Mouse (Mus musculus): ENCODE data around the gene Echdc2. TPM values are rescaled to one million over a fixed set of nuclear protein-coding genes. Genes with fewer than 3 reads are reported as not detected.

Echdc2 gene
- polyA plus RNA-seq, 1 experiment from 2014 or later: 7.6 TPM

- Histone ChIP-seq H3K9me3 (ENCODE audit: control insufficient read depth, low read length) (no peaks in the 10 kb centered on the region), H3K36me3 (ENCODE audit: control insufficient read depth, insufficient read depth, low read length) (no peaks in the 10 kb centered on the region), H3K27ac (replicated peaks; ENCODE audit: low read depth, low read length) (no peak within 1 kb of the TSS), H3K4me1 (ENCODE audit: control insufficient read depth, insufficient read depth, low read length) (no peaks in the 10 kb centered on the region), H3K4me3 (replicated peaks; ENCODE audit: low read depth, low read length) (peak within 1 kb of the TSS; percentile 33), H3K27me3 (ENCODE audit: control insufficient read depth, insufficient read depth, low read length) (peaks cover 34% of the 10 kb centered on the region), H3K4me2 (ENCODE audit: low read length) (peak within 1 kb of the TSS; percentile 54), H3K9ac (replicated peaks; ENCODE audit: low read length) (0 out of 2 replicates have a peak within 1 kb of the TSS, but pooled peaks have one; percentile 16)
- DNase-seq (peak; percentile 22), ATAC-seq (ENCODE audit: low FRiP score, low TSS enrichment) (peak; percentile 27; the same call in 1 of the 2 replicates)
- 1% methylated on average over 98 of the region's 107 CpGs for WGBS
Measured at GRCm38 (mm10) chr4:108217332-108218179, 52.3 kb downstream of the Echdc2 start, which contains the start of gene Zyg11a. Gene Zyg11a, minus strand, starts transcription at chr4:108218048.

- Histone ChIP-seq H3K36me3 (ENCODE audit: control insufficient read depth, insufficient read depth, low read length) (no peaks in the 10 kb centered on the region), H3K9me3 (ENCODE audit: control insufficient read depth, low read length) (no peaks in the 10 kb centered on the region), H3K27ac (replicated peaks; ENCODE audit: low read depth, low read length) (no peak overlapping the region), H3K9ac (replicated peaks; ENCODE audit: low read length) (no peak overlapping the region), H3K4me3 (replicated peaks; ENCODE audit: low read depth, low read length) (no peak overlapping the region), H3K27me3 (ENCODE audit: control insufficient read depth, insufficient read depth, low read length) (peaks cover 34% of the 10 kb centered on the region), H3K4me1 (ENCODE audit: control insufficient read depth, insufficient read depth, low read length) (no peaks in the 10 kb centered on the region), H3K4me2 (ENCODE audit: low read length) (no peak overlapping the region)
- DNase-seq: no peak
- ATAC-seq (ENCODE audit: low FRiP score, low TSS enrichment): no peak
- WGBS: 9% methylated on average over 9 of the region's 9 CpGs
Measured at GRCm38 (mm10) chr4:108219019-108219418, 53.8 kb downstream of the Echdc2 start.

DNA sequence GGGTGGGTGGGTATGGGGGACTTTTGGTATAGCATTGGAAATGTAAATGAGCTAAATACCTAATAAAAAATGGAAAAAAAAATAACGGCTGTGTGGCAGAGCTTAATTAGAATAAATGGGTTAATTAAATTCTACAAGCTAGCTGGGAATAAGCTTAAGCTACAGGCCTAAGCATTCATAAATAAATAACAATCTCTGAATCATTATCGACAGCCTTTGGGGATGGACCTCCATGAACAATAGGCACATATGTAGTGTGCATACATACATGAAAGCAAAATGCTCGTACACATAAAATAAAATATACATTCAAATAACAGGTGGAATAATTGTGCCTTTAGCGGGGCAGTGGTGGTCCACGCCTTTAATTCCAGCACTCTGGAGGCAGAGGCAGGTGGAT is 57.3 kb downstream of the Echdc2 start:
- no peak overlapping the region for H3K9ac ChIP-seq (replicated peaks; ENCODE audit: low read length)
- H3K4me3 ChIP-seq (replicated peaks; ENCODE audit: low read depth, low read length): no peak overlapping the region
- ATAC-seq (ENCODE audit: low FRiP score, low TSS enrichment): no peak
- no peak overlapping the region for H3K27ac ChIP-seq (replicated peaks; ENCODE audit: low read depth, low read length)
- H3K36me3 ChIP-seq (ENCODE audit: control insufficient read depth, insufficient read depth, low read length): no peaks in the 10 kb centered on the region
- H3K9me3 ChIP-seq (ENCODE audit: control insufficient read depth, low read length): no peaks in the 10 kb centered on the region
- 81% methylated on average over 5 of the region's 5 CpGs for WGBS
- no peaks in the 10 kb centered on the region for H3K4me1 ChIP-seq (ENCODE audit: control insufficient read depth, insufficient read depth, low read length)
- DNase-seq: no peak
- H3K4me2 ChIP-seq (ENCODE audit: low read length): no peak overlapping the region
- H3K27me3 ChIP-seq (ENCODE audit: control insufficient read depth, insufficient read depth, low read length): peaks cover 23% of the 10 kb centered on the region

- WGBS: 39% methylated on average over 3 of the region's 3 CpGs
- Histone ChIP-seq H3K9ac (replicated peaks; ENCODE audit: low read length) (no peak overlapping the region), H3K4me1 (ENCODE audit: control insufficient read depth, insufficient read depth, low read length) (no peaks in the 10 kb centered on the region), H3K27me3 (ENCODE audit: control insufficient read depth, insufficient read depth, low read length) (no peaks in the 10 kb centered on the region), H3K4me2 (ENCODE audit: low read length) (no peak overlapping the region), H3K4me3 (replicated peaks; ENCODE audit: low read depth, low read length) (no peak overlapping the region), H3K36me3 (ENCODE audit: control insufficient read depth, insufficient read depth, low read length) (peaks cover 3% of the 10 kb centered on the region; the same call in 1 of the 2 replicates), H3K9me3 (ENCODE audit: control insufficient read depth, low read length) (no peaks in the 10 kb centered on the region), H3K27ac (replicated peaks; ENCODE audit: low read depth, low read length) (no peak overlapping the region)
- ATAC-seq (ENCODE audit: low FRiP score, low TSS enrichment): no peak
- DNase-seq: no peak
Measured at GRCm38 (mm10) chr4:108225341-108225872, 60.2 kb downstream of the Echdc2 start.

Other genes starting within 250 kb of the Echdc2 start
- gene Cpt2, start 241.8 kb upstream of the Echdc2 start, polyA plus RNA-seq (2014; fragmentation: Nextera tagmentation; extraction: Ambion mirVana): 11.2 and 17.5 TPM in 2 replicates
- gene Slc1a7, start 197.1 kb upstream of the Echdc2 start, polyA plus RNA-seq (2014; fragmentation: Nextera tagmentation; extraction: Ambion mirVana): not detected in 2 replicates
- gene Podn, start 69.0 kb upstream of the Echdc2 start, polyA plus RNA-seq (2014; fragmentation: Nextera tagmentation; extraction: Ambion mirVana): 0.12 TPM in 1 of 2 replicates, not detected in the other
- 210 and 212 TPM in 2 replicates for gene Scp2, start 20.4 kb upstream of the Echdc2 start, polyA plus RNA-seq (2014; fragmentation: Nextera tagmentation; extraction: Ambion mirVana)
- not detected in 2 replicates for gene Zyg11a, start 52.6 kb downstream of the Echdc2 start, polyA plus RNA-seq (2014; fragmentation: Nextera tagmentation; extraction: Ambion mirVana)
- 37.0 and 49.7 TPM in 2 replicates for gene Zyg11b, start 135.7 kb downstream of the Echdc2 start, polyA plus RNA-seq (2014; fragmentation: Nextera tagmentation; extraction: Ambion mirVana)
- 45.7 and 46.4 TPM in 2 replicates for gene Coa7, start 162.7 kb downstream of the Echdc2 start, polyA plus RNA-seq (2014; fragmentation: Nextera tagmentation; extraction: Ambion mirVana)
- 4.9 and 6.6 TPM in 2 replicates for gene Shisal2a, start 217.9 kb downstream of the Echdc2 start, polyA plus RNA-seq (2014; fragmentation: Nextera tagmentation; extraction: Ambion mirVana)
- 16.2 and 23.9 TPM in 2 replicates for gene Gpx7, start 241.5 kb downstream of the Echdc2 start, polyA plus RNA-seq (2014; fragmentation: Nextera tagmentation; extraction: Ambion mirVana)